Mouse (Mus musculus) lung, embryonic 14.5 days (tissue): ENCODE measurements around the gene Rlim. TPM values are rescaled to one million over a fixed set of nuclear protein-coding genes. Genes with fewer than 3 reads are reported as not detected.

Experiments
- ATAC-seq: fragments of 200-750 bp; cut with Nextera tagmentation; 2 replicates; pipeline ENCODE4 v1.8.0; 2017; ENCODE audit warnings: mild to moderate bottlenecking, moderate TSS enrichment, moderate library complexity; ENCODE audit not compliant: insufficient read depth
- DNase-seq: peaks from one replicate; pipeline ENCODE4 v3.0.0-alpha.2; 2015
- H3K27ac ChIP-seq: fragments of 300-500 bp; sonication (generic); 2 replicates; pipeline ENCODE4 v1.5.1; 2014; ENCODE audit warnings: low read depth, mild to moderate bottlenecking, moderate library complexity
- H3K27me3 ChIP-seq: fragments of 300-500 bp; sonication (generic); 2 replicates; pipeline ENCODE4 v1.6.1; 2014; ENCODE audit warnings: low read length, control low read depth; ENCODE audit not compliant: insufficient read depth
- H3K36me3 ChIP-seq: fragments of 300-500 bp; sonication (generic); 2 replicates; pipeline ENCODE4 v1.6.1; 2014; ENCODE audit warnings: control low read depth; ENCODE audit not compliant: insufficient read depth
- H3K4me1 ChIP-seq: fragments of 300-500 bp; sonication (generic); 2 replicates; pipeline ENCODE4 v1.6.1; 2014; ENCODE audit warnings: antibody characterized with exemption, control low read depth; ENCODE audit not compliant: insufficient read depth
- H3K4me2 ChIP-seq: fragments of 300-500 bp; sonication (generic); 2 replicates; pipeline ENCODE4 v1.6.1; 2014; ENCODE audit warnings: mild to moderate bottlenecking
- H3K4me3 ChIP-seq: fragments of 300-500 bp; sonication (generic); 2 replicates; pipeline ENCODE4 v1.5.1; 2014; ENCODE audit warnings: low read depth, low read length
- H3K9ac ChIP-seq: fragments of 300-500 bp; sonication (generic); 2 replicates; pipeline ENCODE4 v1.6.1; 2014
- H3K9me3 ChIP-seq: fragments of 300-500 bp; sonication (generic); 2 replicates; pipeline ENCODE4 v1.6.1; 2016; ENCODE audit warnings: low read depth, low read length, control low read depth
- CTCF ChIP-seq: IDR thresholded peaks from 2 replicates; pipeline ENCODE4 v1.5.1; 2016; ENCODE audit warnings: antibody characterized with exemption, low read depth
- WGBS: fragments of 180-500 bp; shearing (Covaris S2); extraction: QIAGEN DNeasy Blood & Tissue Kit; methylation state at CpG from one replicate; pipeline ENCODE4 v1.1.7; 2014; 5-methylcytosine and 5-hydroxymethylcytosine counted together
- polyA plus RNA-seq: library from polyadenylated mRNA; unstranded; fragments of >200 nt; fragmentation: Nextera tagmentation; extraction: Ambion mirVana; gene quantifications from 2 replicates; pipeline ENCODE4 v1.2.1, GENCODE M21; 2014

Gene Rlim
- 52.7 and 53.9 TPM in 2 replicates for polyA plus RNA-seq

- Histone ChIP-seq H3K9ac (peak within 1 kb of the TSS; percentile 87), H3K9me3 (no peaks in the 10 kb centered on the region), H3K4me3 (peak within 1 kb of the TSS; percentile 71), H3K27me3 (no peaks in the 10 kb centered on the region), H3K4me1 (no peaks in the 10 kb centered on the region), H3K4me2 (peak within 1 kb of the TSS; percentile 63), H3K27ac (peak within 1 kb of the TSS; percentile 94), H3K36me3 (peaks cover 5% of the 10 kb centered on the region; the same call in 1 of the 2 replicates)
- no peak for TF ChIP-seq CTCF
- DNase-seq (peak; percentile 94), ATAC-seq (peak; percentile 100)
- 11% methylated on average over 27 of the region's 27 CpGs for WGBS
These were observed at the start of gene Rlim for GRCm38 (mm10) chrX:103981169-103981689. Gene Rlim (minus strand): TSS chrX:103981284.

- H3K9me3 ChIP-seq: no peaks in the 10 kb centered on the region
- WGBS: 72% methylated on average over 1 of the region's 1 CpGs
- ATAC-seq: no peak
These were observed 36.1 kb upstream of the Rlim start for GRCm38 (mm10) chrX:104017196-104017595.

GRCm38 (mm10) chrX:104015048-104015447, 34.0 kb upstream of the Rlim start:
- H3K9ac ChIP-seq: no peak overlapping the region
- no peak for TF ChIP-seq CTCF
- H3K4me3 ChIP-seq: no peak overlapping the region
- WGBS: 60% methylated on average over 4 of the region's 4 CpGs
- no peak overlapping the region for H3K4me2 ChIP-seq
- no peaks in the 10 kb centered on the region for H3K36me3 ChIP-seq
- peak; percentile 69; the same call in 1 of the 2 replicates for ATAC-seq
- no peaks in the 10 kb centered on the region for H3K4me1 ChIP-seq
- H3K27ac ChIP-seq: 0 out of 2 replicates have a peak overlapping the region, but pooled peaks have one; percentile 38
- no peaks in the 10 kb centered on the region for H3K9me3 ChIP-seq
- H3K27me3 ChIP-seq: no peaks in the 10 kb centered on the region
- peak; percentile 44 for DNase-seq

More at GRCm38 (mm10) chrX:104017196-104017595, 36.1 kb upstream of the Rlim start:
- no peaks in the 10 kb centered on the region for H3K4me1 ChIP-seq
- H3K4me3 ChIP-seq: no peak overlapping the region
- peak; percentile 11 for DNase-seq
- no peaks in the 10 kb centered on the region for H3K36me3 ChIP-seq
- no peak for TF ChIP-seq CTCF
- no peak overlapping the region for H3K9ac ChIP-seq
- H3K27ac ChIP-seq: peak overlapping the region; percentile 27; the same call in 1 of the 2 replicates
- no peak overlapping the region for H3K4me2 ChIP-seq
- no peaks in the 10 kb centered on the region for H3K27me3 ChIP-seq

GRCm38 (mm10) chrX:104013318-104013811, 32.3 kb upstream of the Rlim start:
- Histone ChIP-seq H3K27me3 (no peaks in the 10 kb centered on the region), H3K9ac (no peak overlapping the region), H3K4me1 (no peaks in the 10 kb centered on the region), H3K9me3 (no peaks in the 10 kb centered on the region), H3K4me2 (no peak overlapping the region), H3K27ac (no peak overlapping the region), H3K4me3 (no peak overlapping the region), H3K36me3 (no peaks in the 10 kb centered on the region)
- no peak for ATAC-seq
- peak; percentile 3 for DNase-seq
- WGBS: 28% methylated on average over 4 of the region's 4 CpGs
- TF ChIP-seq CTCF: no peak

- WGBS: 14% methylated on average over 3 of the region's 3 CpGs
- H3K36me3 ChIP-seq: no peaks in the 10 kb centered on the region
- TF ChIP-seq CTCF: no peak
These were observed 13.7 kb upstream of the Rlim start for GRCm38 (mm10) chrX:103994741-103995140.

GRCm38 (mm10) chrX:103993864-103994263, 12.8 kb upstream of the Rlim start:
- TF ChIP-seq CTCF: no peak
- Histone ChIP-seq H3K36me3 (no peaks in the 10 kb centered on the region), H3K27ac (no peak overlapping the region), H3K4me1 (no peaks in the 10 kb centered on the region), H3K4me3 (no peak overlapping the region), H3K4me2 (no peak overlapping the region), H3K9ac (no peak overlapping the region), H3K9me3 (no peaks in the 10 kb centered on the region), H3K27me3 (no peaks in the 10 kb centered on the region)
- no peak for ATAC-seq
- no peak for DNase-seq
- WGBS: 30% methylated on average over 6 of the region's 6 CpGs

More at GRCm38 (mm10) chrX:103994741-103995140, 13.7 kb upstream of the Rlim start:
- Histone ChIP-seq H3K4me3 (no peak overlapping the region), H3K9me3 (no peaks in the 10 kb centered on the region), H3K9ac (no peak overlapping the region), H3K4me2 (no peak overlapping the region), H3K4me1 (no peaks in the 10 kb centered on the region), H3K27ac (no peak overlapping the region), H3K27me3 (no peaks in the 10 kb centered on the region)
- ATAC-seq: no peak
- peak; percentile 11 for DNase-seq

GRCm38 (mm10) chrX:103991702-103992101, 10.6 kb upstream of the Rlim start:
- no peak for ATAC-seq
- TF ChIP-seq CTCF: peak; percentile 53
- no peaks in the 10 kb centered on the region for H3K27me3 ChIP-seq

More at GRCm38 (mm10) chrX:103991702-103992101, 10.6 kb upstream of the Rlim start:
- no peak overlapping the region for H3K9ac ChIP-seq
- H3K36me3 ChIP-seq: no peaks in the 10 kb centered on the region
- H3K27ac ChIP-seq: no peak overlapping the region
- no peak overlapping the region for H3K4me3 ChIP-seq
- peak; percentile 54 for DNase-seq
- no peaks in the 10 kb centered on the region for H3K9me3 ChIP-seq
- H3K4me1 ChIP-seq: no peaks in the 10 kb centered on the region
- 39% methylated on average over 10 of the region's 10 CpGs for WGBS
- H3K4me2 ChIP-seq: no peak overlapping the region
